Mouse (Mus musculus): ENCODE measurements at regions not wholly inside any gene's neighbourhood (a gene's known extent, or its start where the extent isn't known, plus 50 kb on each side); places are given as distances from the start of the nearest gene placed in this dataset.

DNA sequence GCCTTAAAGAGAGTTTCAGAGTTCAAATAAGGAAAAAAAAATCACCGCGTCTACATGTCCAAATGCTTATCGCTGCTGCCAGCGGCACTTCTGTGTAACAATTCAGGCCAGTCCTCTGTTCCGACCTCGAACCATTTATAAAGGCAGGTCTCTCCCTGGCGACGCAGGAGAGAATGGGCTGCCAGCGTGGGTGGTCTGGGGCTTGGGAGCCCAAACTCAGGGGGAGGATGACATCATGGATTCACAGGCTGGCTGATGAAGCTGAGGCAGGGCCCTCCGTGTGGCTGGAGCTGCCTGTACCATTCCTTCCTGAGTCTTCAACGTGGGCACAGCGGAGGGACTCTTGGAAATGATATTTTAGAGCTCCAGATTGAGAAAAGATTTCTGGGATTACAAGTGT is 92.2 kb downstream of the Gas1 start:
- TF ChIP-seq CTCF (IDR thresholded peaks at IDR 0.05; ENCODE audit: low read depth) (no peak), EP300 (IDR thresholded peaks at IDR 0.05; ENCODE audit: low read depth) (no peak)
